Mouse (Mus musculus) thymus, adult 2 months (tissue): ENCODE measurements around the gene Egfl8. TPM values are rescaled to one million over a fixed set of nuclear protein-coding genes. Genes with fewer than 3 reads are reported as not detected.

Experiments used
- DNase-seq: peaks from one replicate; pipeline ENCODE4 v3.0.0; 2021
- H3K27ac ChIP-seq: fragments of 200-500 bp; 2 replicates; pipeline ENCODE4 v1.5.1; 2012; ENCODE audit warnings: low read length, control low read depth; ENCODE audit not compliant: control insufficient read depth, insufficient read depth
- H3K27me3 ChIP-seq: fragments of 200-500 bp; 2 replicates; pipeline ENCODE4 v1.6.1; 2012; ENCODE audit warnings: mild to moderate bottlenecking, low read length, moderate library complexity, mixed read lengths; ENCODE audit not compliant: control insufficient read depth, insufficient read depth
- H3K36me3 ChIP-seq: fragments of 200-500 bp; 2 replicates; pipeline ENCODE4 v1.6.1; 2012; ENCODE audit warnings: mild to moderate bottlenecking, low read length, moderate library complexity; ENCODE audit not compliant: control insufficient read depth, insufficient read depth
- H3K4me1 ChIP-seq: fragments of 200-500 bp; replicated peaks from 2 replicates; pipeline ENCODE4 v1.6.1; 2012; ENCODE audit warnings: low read length; ENCODE audit not compliant: control insufficient read depth, insufficient read depth
- H3K4me3 ChIP-seq: fragments of 200-500 bp; 2 replicates; pipeline ENCODE4 v1.5.1; 2012; ENCODE audit warnings: mild to moderate bottlenecking, low read length, control low read depth, moderate library complexity; ENCODE audit not compliant: control insufficient read depth, insufficient read depth
- CTCF ChIP-seq: fragments of 200-500 bp; IDR thresholded peaks from 2 replicates; pipeline ENCODE4 v1.5.1; 2012; ENCODE audit warnings: mild to moderate bottlenecking, control low read depth, low read length, moderate library complexity, borderline replicate concordance; ENCODE audit not compliant: control insufficient read depth, poor library complexity, insufficient read depth; ENCODE audit errors: extremely low read depth
- POLR2A ChIP-seq: fragments of 200-500 bp; IDR thresholded peaks from 2 replicates; pipeline ENCODE4 v1.6.1; 2012; ENCODE audit warnings: mild to moderate bottlenecking, low read length, control low read depth, moderate library complexity; ENCODE audit not compliant: control insufficient read depth, poor library complexity, insufficient read depth; ENCODE audit errors: extremely low read depth
- WGBS: fragments of 180-500 bp; shearing (Covaris S2); methylation state at CpG from one replicate; pipeline ENCODE4 v1.1.7; 2018; 5-methylcytosine and 5-hydroxymethylcytosine counted together
- polyA plus RNA-seq: library from polyadenylated mRNA; depleted of rRNA; stranded (reverse); fragments of >200 nt; gene quantifications from 2 replicates; pipeline ENCODE4 v1.2.3, GENCODE M21; 2012

The Egfl8 gene
- polyA plus RNA-seq, 1 experiment, result 16.0 TPM

GRCm38 (mm10) chr17:34645831-34646511 lies 30.2 kb upstream of the Egfl8 start:
- H3K4me1 ChIP-seq, result peaks cover 26% of the 10 kb centered on the region
- H3K27ac ChIP-seq, result no peak overlapping the region

GRCm38 (mm10) chr17:34645256-34645829 lies 29.6 kb upstream of the Egfl8 start:
- WGBS, result 77% methylated on average over 10 of the region's 10 CpGs
- Histone ChIP-seq H3K36me3 (no peaks in the 10 kb centered on the region), H3K27ac (no peak overlapping the region), H3K27me3 (no peaks in the 10 kb centered on the region), H3K4me1 (peaks cover 27% of the 10 kb centered on the region), H3K4me3 (no peak overlapping the region)
- TF ChIP-seq POLR2A, result no peak
- no peak for TF ChIP-seq CTCF
- DNase-seq, result no peak

More at GRCm38 (mm10) chr17:34645831-34646511, 30.2 kb upstream of the Egfl8 start:
- H3K36me3 ChIP-seq, result no peaks in the 10 kb centered on the region
- no peak overlapping the region for H3K4me3 ChIP-seq
- no peak for TF ChIP-seq CTCF
- no peak for TF ChIP-seq POLR2A
- DNase-seq, result no peak
- H3K27me3 ChIP-seq, result no peaks in the 10 kb centered on the region
- 79% methylated on average over 30 of the region's 30 CpGs for WGBS

GRCm38 (mm10) chr17:34644608-34645007 lies 28.8 kb upstream of the Egfl8 start, which contains the start of gene Fkbpl:
Fkbpl (plus strand) TSS chr17:34644764.
- H3K27me3 ChIP-seq, result no peaks in the 10 kb centered on the region
- peak; percentile 96 for DNase-seq
- H3K4me3 ChIP-seq, result peak within 1 kb of the TSS; percentile 39
- peak within 1 kb of the TSS; percentile 37; the same call in 1 of the 2 replicates for H3K27ac ChIP-seq
- peaks cover 27% of the 10 kb centered on the region for H3K4me1 ChIP-seq
- TF ChIP-seq CTCF (no peak), POLR2A (0 out of 2 replicates have a peak, but pooled peaks have one; percentile 33)
- no peaks in the 10 kb centered on the region for H3K36me3 ChIP-seq
- 2% methylated on average over 16 of the region's 16 CpGs for WGBS

- no peak for DNase-seq
- no peak overlapping the region for H3K27ac ChIP-seq
- TF ChIP-seq CTCF (no peak), POLR2A (no peak)
- H3K4me1 ChIP-seq, result peaks cover 27% of the 10 kb centered on the region
- no peaks in the 10 kb centered on the region for H3K36me3 ChIP-seq
- no peaks in the 10 kb centered on the region for H3K27me3 ChIP-seq
- WGBS, result 91% methylated on average over 10 of the region's 10 CpGs
- H3K4me3 ChIP-seq, result no peak overlapping the region
Observed at GRCm38 (mm10) chr17:34643944-34644343, 28.2 kb upstream of the Egfl8 start.

- no peak overlapping the region for H3K4me3 ChIP-seq
- no peaks in the 10 kb centered on the region for H3K27me3 ChIP-seq
- WGBS, result 93% methylated on average over 4 of the region's 4 CpGs
- no peak overlapping the region for H3K27ac ChIP-seq
- DNase-seq, result no peak
- H3K36me3 ChIP-seq, result no peaks in the 10 kb centered on the region
- H3K4me1 ChIP-seq, result peaks cover 27% of the 10 kb centered on the region
- TF ChIP-seq CTCF (no peak), POLR2A (no peak)
Observed at GRCm38 (mm10) chr17:34643379-34643778, 27.6 kb upstream of the Egfl8 start.

- DNase-seq, result no peak
- H3K4me1 ChIP-seq, result peaks cover 18% of the 10 kb centered on the region
- WGBS, result 10% methylated on average over 3 of the region's 3 CpGs
Observed at GRCm38 (mm10) chr17:34641945-34642344, 26.2 kb upstream of the Egfl8 start.

More at GRCm38 (mm10) chr17:34641945-34642344, 26.2 kb upstream of the Egfl8 start:
- Histone ChIP-seq H3K27me3 (no peaks in the 10 kb centered on the region), H3K4me3 (no peak overlapping the region), H3K36me3 (no peaks in the 10 kb centered on the region), H3K27ac (no peak overlapping the region)
- TF ChIP-seq POLR2A, result no peak
- TF ChIP-seq CTCF, result no peak
